Mouse (Mus musculus) MEL (cell line): ENCODE data around the gene Papola.

ENCODE experiments used
- BHLHE40 ChIP-seq: IDR thresholded peaks from 2 replicates; pipeline ENCODE4 v1.6.1; 2012; ENCODE audit warnings: low read depth, mild to moderate bottlenecking, inconsistent platforms, low read length, improper control_type of control experiment, borderline replicate concordance
- CHD2 ChIP-seq: IDR thresholded peaks from 2 replicates; pipeline ENCODE4 v1.6.1; 2011; ENCODE audit warnings: low read length, improper control_type of control experiment
- CTCF ChIP-seq, 3 experiments: IDR thresholded peaks in 2 of 3; conservative IDR thresholded peaks in 1 of 3; 2 replicates each; pipeline ENCODE4 v1.5.1; 2011 to 2012; ENCODE audit warnings: low read length in 3 of 3, low read depth in 2 of 3, mild to moderate bottlenecking in 2 of 3, improper control_type of control experiment in 1 of 3, inconsistent platforms in 1 of 3, mixed read lengths in 1 of 3, moderate library complexity in 1 of 3; ENCODE audit not compliant: control insufficient read depth in 1 of 3, insufficient read depth in 1 of 3, poor library complexity in 1 of 3, severe bottlenecking in 1 of 3
- EP300 ChIP-seq, 2 experiments: IDR thresholded peaks; 2 replicates each; pipeline ENCODE4 v1.6.1; 2011; ENCODE audit warnings: improper control_type of control experiment in 2 of 2, low read length in 2 of 2, low read depth in 1 of 2, mild to moderate bottlenecking in 1 of 2
- JUND ChIP-seq: IDR thresholded peaks from 2 replicates; pipeline ENCODE4 v1.6.1; 2011; ENCODE audit warnings: low read depth, mild to moderate bottlenecking, improper control_type of control experiment, low read length
- NRF1 ChIP-seq: IDR thresholded peaks from 2 replicates; pipeline ENCODE4 v1.6.1; 2014; ENCODE audit warnings: low read depth, mild to moderate bottlenecking, inconsistent platforms, low read length, improper control_type of control experiment, moderate library complexity; ENCODE audit not compliant: poor library complexity, insufficient read depth, severe bottlenecking
- POLR2A ChIP-seq, 2 experiments: IDR thresholded peaks; 2 replicates each; pipeline ENCODE4 v1.6.1; 2011 to 2012; ENCODE audit warnings: low read length in 2 of 2, mild to moderate bottlenecking in 2 of 2, control low read depth in 1 of 2, improper control_type of control experiment in 1 of 2, low read depth in 1 of 2, moderate library complexity in 1 of 2; ENCODE audit not compliant: control insufficient read depth in 1 of 2, insufficient read depth in 1 of 2, poor library complexity in 1 of 2
- TAL1 ChIP-seq: IDR thresholded peaks from 2 replicates; pipeline ENCODE4 v1.6.1; 2012; ENCODE audit warnings: mild to moderate bottlenecking, inconsistent platforms, low read length, moderate library complexity, mixed read lengths
- TCF12 ChIP-seq: IDR thresholded peaks from 2 replicates; pipeline ENCODE4 v1.6.1; 2014; ENCODE audit warnings: low read depth, mild to moderate bottlenecking, inconsistent platforms, low read length, improper control_type of control experiment, moderate library complexity
- USF1 ChIP-seq: IDR thresholded peaks from 2 replicates; pipeline ENCODE4 v1.6.1; 2014; ENCODE audit warnings: low read depth, mild to moderate bottlenecking, inconsistent platforms, low read length, improper control_type of control experiment, moderate library complexity
- ZMIZ1 ChIP-seq: IDR thresholded peaks from 2 replicates; pipeline ENCODE4 v1.6.1; 2012; ENCODE audit warnings: low read depth, mild to moderate bottlenecking, inconsistent platforms, low read length, improper control_type of control experiment, moderate library complexity

DNA sequence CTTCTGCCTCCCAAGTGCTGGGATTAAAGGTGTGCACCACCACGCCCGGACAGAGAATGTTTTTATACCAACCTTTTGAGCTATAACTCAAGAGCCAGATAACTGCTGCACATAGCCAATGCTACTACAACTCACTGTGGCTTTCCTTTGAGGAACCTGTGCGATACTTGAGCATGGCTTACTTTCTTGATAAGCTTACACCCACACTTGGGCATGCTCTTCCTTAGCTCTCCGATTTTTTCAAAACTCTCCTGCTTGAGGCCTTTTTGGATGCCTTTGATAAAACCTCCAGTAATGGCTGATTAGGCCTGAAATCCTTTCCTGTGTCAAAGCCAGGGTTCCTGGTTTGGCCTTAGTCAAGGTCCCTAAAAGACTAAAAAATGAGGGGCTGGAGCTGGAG lies 6.8 kb upstream of the Papola start:
- TF ChIP-seq POLR2A (IDR thresholded peaks at IDR 0.05; ENCODE audit: control insufficient read depth in 1 of 2, insufficient read depth in 1 of 2, low read depth in 1 of 2, low read length in 2 of 2, poor library complexity in 1 of 2) (no peak), BHLHE40 (no peak), JUND (no peak), USF1 (no peak), CTCF (IDR thresholded peaks at IDR 0.05 in 2 of 3, conservative IDR thresholded peaks at IDR 0.05 in 1 of 3; ENCODE audit: control insufficient read depth in 1 of 3, insufficient read depth in 1 of 3, low read depth in 2 of 3, low read length in 3 of 3, poor library complexity in 1 of 3, severe bottlenecking in 1 of 3) (no peak), TAL1 (no peak), ZMIZ1 (no peak), NRF1 (peak; percentile 51; the same call in 1 of the 2 replicates), EP300 (IDR thresholded peaks at IDR 0.05; ENCODE audit: low read depth in 1 of 2, low read length in 2 of 2) (0 out of 4 replicates have a peak, but pooled peaks have one; percentile 51 to 56), TCF12 (no peak; the same call in 1 of the 2 replicates), CHD2 (no peak)
